Mouse (Mus musculus) cerebellum, adult 2 months (tissue): ENCODE measurements at regions not wholly inside any gene's neighbourhood (a gene's known extent, or its start where the extent isn't known, plus 50 kb on each side); places are given as distances from the start of the nearest gene placed in this dataset.
A peak's percentile ranks its signal among the peaks of the same experiment; 100 is the strongest.

Source experiments
- DNase-seq, 2 experiments: peaks; one replicate each; pipeline ENCODE4 v3.0.0; 2021
- H3K27ac ChIP-seq: fragments of 200-500 bp; 2 replicates; pipeline ENCODE4 v1.5.1; 2012; ENCODE audit warnings: low read length, control low read depth, inconsistent platforms; ENCODE audit not compliant: insufficient read depth
- H3K27me3 ChIP-seq: fragments of 200-500 bp; 2 replicates; pipeline ENCODE4 v1.6.1; 2012; ENCODE audit warnings: inconsistent platforms, mild to moderate bottlenecking, low read length, moderate library complexity; ENCODE audit not compliant: control insufficient read depth, insufficient read depth
- H3K4me1 ChIP-seq: fragments of 200-500 bp; 2 replicates; pipeline ENCODE4 v1.6.1; 2011; ENCODE audit warnings: low read length; ENCODE audit not compliant: control insufficient read depth, insufficient read depth
- H3K4me3 ChIP-seq: fragments of 200-500 bp; replicated peaks from 2 replicates; pipeline ENCODE3; 2011; ENCODE audit warnings: mild to moderate bottlenecking, low read depth, low read length, control low read depth; ENCODE audit not compliant: insufficient read depth
- CTCF ChIP-seq: fragments of 200-500 bp; IDR thresholded peaks from 2 replicates; pipeline ENCODE4 v1.5.1; 2011; ENCODE audit warnings: low read depth, mild to moderate bottlenecking, control low read depth, low read length, moderate library complexity, borderline replicate concordance; ENCODE audit not compliant: insufficient read depth
- POLR2A ChIP-seq: fragments of 200-500 bp; IDR thresholded peaks from 2 replicates; pipeline ENCODE4 v1.6.1; 2011; ENCODE audit warnings: low read length, control low read depth, borderline replicate concordance; ENCODE audit not compliant: insufficient read depth
- WGBS: fragments of 180-500 bp; shearing (Covaris S2); methylation state at CpG from one replicate; pipeline ENCODE4 v1.1.7; 2018; 5-methylcytosine and 5-hydroxymethylcytosine counted together

- Histone ChIP-seq H3K27ac (no peak overlapping the region), H3K27me3 (no peaks in the 10 kb centered on the region), H3K4me3 (no peak overlapping the region), H3K4me1 (no peaks in the 10 kb centered on the region)
- DNase-seq, result no peak
- no peak for TF ChIP-seq POLR2A
- TF ChIP-seq CTCF, result no peak
- 94% methylated on average over 4 of the region's 4 CpGs for WGBS
Observed at GRCm38 (mm10) chr17:51683318-51683717, 149.8 kb downstream of the Satb1 start.

- H3K4me1 ChIP-seq, result no peaks in the 10 kb centered on the region
- no peaks in the 10 kb centered on the region for H3K27me3 ChIP-seq
- no peak overlapping the region for H3K27ac ChIP-seq
- 42% methylated on average over 3 of the region's 3 CpGs for WGBS
- DNase-seq, result no peak
- TF ChIP-seq POLR2A, result no peak
- no peak for TF ChIP-seq CTCF
- no peak overlapping the region for H3K4me3 ChIP-seq
Observed at GRCm38 (mm10) chr17:51682368-51682767, 150.7 kb downstream of the Satb1 start.

GRCm38 (mm10) chr17:51677451-51677850 is 155.6 kb downstream of the Satb1 start:
- no peak for DNase-seq
- Histone ChIP-seq H3K27me3 (no peaks in the 10 kb centered on the region), H3K27ac (no peak overlapping the region), H3K4me3 (no peak overlapping the region), H3K4me1 (no peaks in the 10 kb centered on the region)
- 93% methylated on average over 8 of the region's 8 CpGs for WGBS
- TF ChIP-seq CTCF (no peak), POLR2A (no peak)

GRCm38 (mm10) chr17:51658408-51658807 is 174.7 kb downstream of the Satb1 start:
- H3K27ac ChIP-seq, result no peak overlapping the region
- no peaks in the 10 kb centered on the region for H3K4me1 ChIP-seq
- no peak for TF ChIP-seq CTCF
- TF ChIP-seq POLR2A, result no peak
- no peak overlapping the region for H3K4me3 ChIP-seq
- no peak for DNase-seq
- no peaks in the 10 kb centered on the region for H3K27me3 ChIP-seq
- WGBS, result 76% methylated on average over 4 of the region's 4 CpGs

- no peaks in the 10 kb centered on the region for H3K4me1 ChIP-seq
- no peak overlapping the region for H3K4me3 ChIP-seq
- no peak overlapping the region for H3K27ac ChIP-seq
- WGBS, result 86% methylated on average over 3 of the region's 3 CpGs
- no peak for TF ChIP-seq POLR2A
- TF ChIP-seq CTCF, result no peak
- no peaks in the 10 kb centered on the region; the same call in 1 of the 2 replicates for H3K27me3 ChIP-seq
- DNase-seq, result no peak
Observed at GRCm38 (mm10) chr17:51653881-51654280, 179.2 kb downstream of the Satb1 start.

- no peak for DNase-seq
- 81% methylated on average over 2 of the region's 2 CpGs for WGBS
- H3K27ac ChIP-seq, result no peak overlapping the region
- H3K4me3 ChIP-seq, result no peak overlapping the region
- H3K4me1 ChIP-seq, result no peaks in the 10 kb centered on the region
- no peaks in the 10 kb centered on the region; the same call in 1 of the 2 replicates for H3K27me3 ChIP-seq
- TF ChIP-seq CTCF, result no peak
- TF ChIP-seq POLR2A, result no peak
Observed at GRCm38 (mm10) chr17:51651880-51652279, 181.2 kb downstream of the Satb1 start.

- WGBS, result 67% methylated on average over 12 of the region's 12 CpGs
- H3K27ac ChIP-seq, result no peak overlapping the region
Observed at GRCm38 (mm10) chr17:51649213-51649815, 183.8 kb downstream of the Satb1 start.

GRCm38 (mm10) chr17:51646416-51646815 is 186.7 kb downstream of the Satb1 start:
- H3K27me3 ChIP-seq, result no peaks in the 10 kb centered on the region; the same call in 1 of the 2 replicates
- no peak overlapping the region for H3K4me3 ChIP-seq
- no peak for TF ChIP-seq CTCF
- no peak for TF ChIP-seq POLR2A
- H3K4me1 ChIP-seq, result no peaks in the 10 kb centered on the region
- 89% methylated on average over 2 of the region's 2 CpGs for WGBS
- no peak overlapping the region for H3K27ac ChIP-seq
- no peak for DNase-seq

More at GRCm38 (mm10) chr17:51649213-51649815, 183.8 kb downstream of the Satb1 start:
- Histone ChIP-seq H3K27me3 (no peaks in the 10 kb centered on the region; the same call in 1 of the 2 replicates), H3K4me1 (no peaks in the 10 kb centered on the region), H3K4me3 (no peak overlapping the region)
- peak; percentile 8 to 38 for DNase-seq
- TF ChIP-seq POLR2A, result no peak
- no peak for TF ChIP-seq CTCF
